Mouse (Mus musculus): ENCODE measurements at regions not wholly inside any gene's neighbourhood (a gene's known extent, or its start where the extent isn't known, plus 50 kb on each side); places are given as distances from the start of the nearest gene placed in this dataset.

- no peak for TF ChIP-seq MAZ (IDR thresholded peaks at IDR 0.05; ENCODE audit: low read depth, low read length)
- peak in 1 of 3 experiments; percentile 16; a peak in 1 of 6 replicates for TF ChIP-seq CTCF (IDR thresholded peaks at IDR 0.05 in 2 of 3, conservative IDR thresholded peaks at IDR 0.05 in 1 of 3; ENCODE audit: control insufficient read depth in 1 of 3, insufficient read depth in 1 of 3, low read depth in 2 of 3, low read length in 3 of 3, poor library complexity in 1 of 3, severe bottlenecking in 1 of 3)
- TF ChIP-seq MYB (IDR thresholded peaks at IDR 0.05; ENCODE audit: low read depth, low read length), result no peak
- no peak for TF ChIP-seq JUND (IDR thresholded peaks at IDR 0.05; ENCODE audit: low read depth, low read length)
- no peak for TF ChIP-seq GABPA (IDR thresholded peaks at IDR 0.05; ENCODE audit: low read depth, low read length)
Measured at GRCm38 (mm10) chr7:72835423-72835822, 529.0 kb upstream of the Mctp2 start.

Measured in MEL (cell line).